Mouse (Mus musculus): ENCODE data around the gene Ldb2.

Gene Ldb2

GRCm38 (mm10) chr5:44719872-44720271, 79.6 kb downstream of the Ldb2 start:
- no peak for DNase-seq (ENCODE audit: extremely low read depth, low read depth)

GRCm38 (mm10) chr5:44714508-44714907, 85.0 kb downstream of the Ldb2 start:
- no peak for DNase-seq (ENCODE audit: extremely low read depth, low read depth)

GRCm38 (mm10) chr5:44713181-44713789, 86.2 kb downstream of the Ldb2 start:
- no peak for DNase-seq (ENCODE audit: extremely low read depth, low read depth)

GRCm38 (mm10) chr5:44711211-44711610, 88.3 kb downstream of the Ldb2 start:
- no peak for DNase-seq (ENCODE audit: extremely low read depth, low read depth)

- DNase-seq (ENCODE audit: extremely low read depth, low read depth) = no peak
Observed at GRCm38 (mm10) chr5:44710132-44710871, 89.2 kb downstream of the Ldb2 start.

GRCm38 (mm10) chr5:44709276-44709675, 90.2 kb downstream of the Ldb2 start:
- DNase-seq (ENCODE audit: extremely low read depth, low read depth) = no peak

- no peak for DNase-seq (ENCODE audit: extremely low read depth, low read depth)
Observed at GRCm38 (mm10) chr5:44707946-44708345, 91.5 kb downstream of the Ldb2 start.

- DNase-seq (ENCODE audit: extremely low read depth, low read depth) = no peak
Observed at GRCm38 (mm10) chr5:44706997-44707698, 92.3 kb downstream of the Ldb2 start.

GRCm38 (mm10) chr5:44697993-44698392, 101.5 kb downstream of the Ldb2 start:
- DNase-seq (ENCODE audit: extremely low read depth, low read depth) = no peak

GRCm38 (mm10) chr5:44696548-44696947, 102.9 kb downstream of the Ldb2 start:
- DNase-seq (ENCODE audit: extremely low read depth, low read depth) = no peak

GRCm38 (mm10) chr5:44693674-44694073, 105.8 kb downstream of the Ldb2 start:
- DNase-seq (ENCODE audit: extremely low read depth, low read depth) = no peak

- DNase-seq (ENCODE audit: extremely low read depth, low read depth) = no peak
Observed at GRCm38 (mm10) chr5:44686344-44686743, 113.1 kb downstream of the Ldb2 start.

- no peak for DNase-seq (ENCODE audit: extremely low read depth, low read depth)
Observed at GRCm38 (mm10) chr5:44681054-44681638, 118.3 kb downstream of the Ldb2 start.

GRCm38 (mm10) chr5:44677814-44678213, 121.7 kb downstream of the Ldb2 start:
- no peak for DNase-seq (ENCODE audit: extremely low read depth, low read depth)

- no peak for DNase-seq (ENCODE audit: extremely low read depth, low read depth)
Observed at GRCm38 (mm10) chr5:44676145-44676754, 123.2 kb downstream of the Ldb2 start.

GRCm38 (mm10) chr5:44670336-44670735, 129.1 kb downstream of the Ldb2 start:
- DNase-seq (ENCODE audit: extremely low read depth, low read depth) = no peak

GRCm38 (mm10) chr5:44667907-44668306, 131.6 kb downstream of the Ldb2 start:
- DNase-seq (ENCODE audit: extremely low read depth, low read depth) = no peak

GRCm38 (mm10) chr5:44667383-44667782, 132.1 kb downstream of the Ldb2 start:
- no peak for DNase-seq (ENCODE audit: extremely low read depth, low read depth)

- DNase-seq (ENCODE audit: extremely low read depth, low read depth) = no peak
Observed at GRCm38 (mm10) chr5:44659651-44660050, 139.8 kb downstream of the Ldb2 start.

GRCm38 (mm10) chr5:44656707-44657106, 142.8 kb downstream of the Ldb2 start:
- no peak for DNase-seq (ENCODE audit: extremely low read depth, low read depth)

- no peak for DNase-seq (ENCODE audit: extremely low read depth, low read depth)
Observed at GRCm38 (mm10) chr5:44654403-44654802, 145.1 kb downstream of the Ldb2 start.

GRCm38 (mm10) chr5:44646842-44647190, 152.7 kb downstream of the Ldb2 start:
- no peak for DNase-seq (ENCODE audit: extremely low read depth, low read depth)
